Mouse (Mus musculus) liver, adult 2 months (tissue): ENCODE results near the gene Muc13.

Experiments
- CTCF ChIP-seq: fragments of 200-500 bp; IDR thresholded peaks from 2 replicates; pipeline ENCODE4 v1.5.1; 2011; ENCODE audit warnings: low read depth, low read length, control low read depth
- POLR2A ChIP-seq: fragments of 200-500 bp; IDR thresholded peaks from 2 replicates; pipeline ENCODE4 v1.6.1; 2011; ENCODE audit warnings: low read length, control low read depth; ENCODE audit not compliant: insufficient read depth; ENCODE audit errors: extremely low read depth

DNA sequence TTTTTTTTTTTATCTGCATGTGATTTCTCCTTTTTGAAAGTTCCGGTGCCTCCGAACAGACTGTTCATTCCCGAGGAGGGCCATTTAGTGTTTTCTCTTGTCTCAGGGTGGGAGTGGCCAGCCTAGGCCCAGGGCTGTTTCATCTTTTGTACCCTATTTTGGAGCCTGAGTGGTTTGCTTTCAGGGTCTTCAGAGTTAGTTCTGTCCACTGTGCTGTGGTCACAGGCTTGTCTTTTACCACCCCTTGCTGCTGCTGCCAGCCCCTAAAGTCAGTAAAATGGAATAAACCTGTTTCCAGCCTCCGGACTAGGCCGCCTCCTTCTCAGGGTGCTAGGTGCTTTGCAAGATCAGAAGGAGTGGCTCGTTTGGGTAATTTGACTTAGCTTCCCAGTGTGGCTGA lies 38.2 kb downstream of the Muc13 start:
- no peak for TF ChIP-seq CTCF
- TF ChIP-seq POLR2A, result no peak
